Mouse (Mus musculus) heart, adult 2 months (tissue): ENCODE data around the gene Sdhaf2.

ENCODE experiments used
- CTCF ChIP-seq: fragments of 200-600 bp; IDR thresholded peaks from 2 replicates; pipeline ENCODE4 v1.8.1; 2022; ENCODE audit warnings: antibody characterized with exemption, mild to moderate bottlenecking, moderate library complexity
- POLR2A ChIP-seq: fragments of 200-500 bp; IDR thresholded peaks from 2 replicates; pipeline ENCODE4 v1.6.1; 2011; ENCODE audit warnings: mild to moderate bottlenecking, low read depth, low read length, control low read depth; ENCODE audit not compliant: insufficient read depth

- no peak for TF ChIP-seq POLR2A
- TF ChIP-seq CTCF = no peak
Measured at GRCm38 (mm10) chr19:10461584-10461983, 64.4 kb downstream of the Sdhaf2 start.
